Mouse (Mus musculus): ENCODE data around the gene Popdc2.

Popdc2 gene

DNA sequence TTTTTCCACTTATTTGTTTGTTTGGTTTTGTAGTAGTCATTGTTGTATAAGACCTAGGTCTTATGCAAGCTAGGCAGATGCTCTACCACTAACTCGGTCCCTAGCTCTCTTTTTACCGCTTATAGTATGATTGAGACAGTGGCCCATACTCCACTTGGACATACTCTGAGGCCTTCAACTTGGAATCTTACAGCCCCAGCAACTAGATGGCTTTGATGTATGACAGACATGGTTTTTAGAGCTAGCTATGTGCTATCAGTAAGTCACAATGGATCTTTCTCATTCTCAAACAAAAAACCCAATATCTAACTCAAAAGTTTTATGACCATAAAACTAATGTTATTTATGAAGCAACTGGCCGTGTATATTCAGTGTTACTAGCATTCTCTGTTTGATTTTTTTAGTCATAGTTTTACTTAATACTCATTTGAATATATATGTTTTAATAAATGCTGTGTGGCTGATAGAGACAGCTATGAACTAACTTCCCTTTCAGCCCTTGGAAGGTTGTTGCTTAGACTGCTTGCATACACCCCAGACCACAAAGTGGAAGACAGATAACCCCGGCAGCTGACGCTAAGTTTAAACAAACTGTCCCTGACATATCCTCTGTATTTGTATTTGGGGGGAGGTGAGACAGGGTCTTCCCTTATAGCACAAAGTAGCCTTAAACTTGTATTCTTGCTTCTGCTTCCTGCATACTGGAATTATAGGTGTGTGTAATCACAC lies 7.7 kb upstream of the Popdc2 start:
- no peak for DNase-seq (ENCODE audit: inconsistent ontology term)

DNA sequence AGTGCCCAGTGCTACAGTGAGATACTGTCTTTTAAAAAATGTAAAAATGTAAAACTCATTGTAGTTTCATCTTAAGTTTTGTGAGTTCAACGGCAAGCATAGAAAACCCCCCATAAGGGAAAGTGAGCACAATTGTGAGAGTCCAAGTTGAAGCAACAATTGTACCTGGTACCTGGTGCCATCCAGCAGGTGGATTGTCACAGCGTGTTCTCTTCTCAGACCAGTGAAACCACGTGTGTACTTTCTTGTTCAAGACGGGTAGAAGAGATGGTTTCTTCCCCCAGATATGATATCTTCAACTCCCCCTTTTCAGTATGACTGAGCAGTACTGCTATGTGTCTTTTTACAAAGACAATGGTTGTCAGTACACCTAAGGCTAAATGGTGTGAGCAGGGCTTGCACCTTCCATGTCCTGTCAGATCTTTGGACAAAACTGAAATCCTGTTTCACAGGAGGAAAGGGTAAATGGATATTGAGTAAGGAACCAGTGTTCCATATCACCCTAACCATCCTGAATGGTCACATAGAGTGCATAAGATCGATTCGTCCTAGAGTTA lies 3.7 kb upstream of the Popdc2 start:
- no peak for DNase-seq (ENCODE audit: inconsistent ontology term)

DNA sequence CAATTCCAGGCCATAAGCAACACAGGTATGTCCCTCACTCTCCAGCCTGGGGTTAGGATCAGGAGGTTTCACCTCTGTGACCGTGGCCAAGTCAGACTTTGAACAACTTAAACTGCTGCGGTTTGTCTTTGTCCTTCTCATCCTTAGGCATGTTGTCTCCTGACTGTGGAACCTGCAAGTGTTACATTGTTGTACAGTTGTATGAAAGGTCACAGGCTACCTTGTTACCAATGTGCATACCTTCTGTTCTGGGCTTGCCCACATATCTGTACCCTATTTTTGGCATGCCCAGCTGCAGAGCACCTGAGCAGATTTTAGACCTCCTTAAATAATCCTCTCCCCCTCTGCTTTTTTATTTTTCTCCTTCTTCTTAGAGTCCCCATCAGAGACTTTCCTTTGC lies 2.8 kb upstream of the Popdc2 start:
- DNase-seq (ENCODE audit: inconsistent ontology term) = no peak

DNA sequence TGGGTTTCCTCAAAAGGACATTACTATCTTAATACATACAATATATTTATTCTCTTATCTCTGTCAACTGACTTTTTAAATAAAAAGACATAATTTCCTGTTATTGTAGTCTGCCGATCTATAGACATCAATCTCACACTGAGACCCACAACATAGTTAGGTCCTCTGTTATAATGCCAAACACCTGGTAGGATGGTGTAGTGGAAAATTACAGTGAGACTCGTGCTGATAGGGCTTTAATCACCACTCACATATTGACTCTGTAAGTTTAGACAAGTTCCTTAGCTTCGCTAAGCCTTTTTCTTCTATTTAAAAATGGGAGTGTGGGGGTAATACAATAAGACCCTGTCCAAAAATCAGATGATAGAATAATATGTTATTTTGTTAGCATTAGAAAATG lies 2.2 kb upstream of the Popdc2 start:
- DNase-seq (ENCODE audit: inconsistent ontology term) = no peak

DNA sequence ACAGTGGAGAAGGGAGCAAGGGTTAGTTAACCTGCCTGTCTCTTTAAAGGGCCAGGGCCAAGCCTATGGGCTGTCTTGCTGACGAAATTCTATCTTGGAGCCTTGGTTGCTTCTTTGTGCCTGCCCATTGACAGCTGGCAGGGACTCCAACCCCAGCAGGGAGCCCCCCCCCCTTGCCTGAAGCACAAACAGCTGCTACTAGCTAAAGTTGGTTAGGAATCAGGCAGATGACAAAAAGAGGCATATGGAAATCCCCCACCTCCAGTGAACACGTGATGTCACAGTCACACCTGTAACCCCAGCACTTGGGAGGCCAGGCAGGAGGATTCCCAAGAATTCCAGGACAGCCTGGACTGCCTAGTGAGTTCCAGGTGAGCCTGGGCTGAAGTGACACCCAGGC lies 1.7 kb upstream of the Popdc2 start:
- peak; percentile 19 for DNase-seq (ENCODE audit: inconsistent ontology term)

DNA sequence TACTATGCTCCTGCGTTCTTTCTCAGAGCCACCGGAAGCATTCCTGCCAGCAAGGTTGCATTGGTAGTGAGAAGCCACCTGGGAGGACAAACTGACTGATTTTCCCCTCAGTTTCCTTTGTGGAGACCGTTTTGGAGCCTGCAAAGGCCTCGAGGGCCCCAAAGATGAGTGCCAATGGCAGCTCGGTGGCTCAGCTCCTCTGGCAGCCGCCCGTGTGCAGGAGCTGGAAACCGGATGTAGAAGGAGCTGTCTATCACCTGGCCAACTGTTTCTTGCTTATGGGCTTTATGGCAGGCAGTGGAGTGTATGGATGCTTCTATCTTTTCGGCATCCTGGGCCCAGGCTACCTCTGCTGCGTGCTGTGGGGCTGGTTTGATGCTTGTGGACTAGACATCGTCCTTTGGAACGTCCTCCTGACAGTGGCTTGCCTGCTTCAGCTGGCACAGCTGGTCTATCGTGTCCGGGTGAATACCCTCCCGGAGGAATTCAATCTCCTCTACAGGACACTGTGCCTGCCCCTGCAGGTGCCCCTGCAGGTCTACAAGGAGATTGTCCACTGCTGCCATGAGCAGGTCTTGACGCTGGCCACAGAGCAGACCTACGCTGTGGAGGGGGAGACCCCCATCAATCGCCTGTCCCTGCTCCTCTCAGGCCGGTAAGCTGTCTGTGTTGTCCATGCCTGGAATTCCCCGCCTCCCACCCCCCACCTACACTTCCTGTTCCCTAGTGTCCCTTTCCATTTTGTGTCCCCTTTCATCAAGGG lies 665 bp downstream of the Popdc2 start:
- no peak for DNase-seq (ENCODE audit: inconsistent ontology term)

DNA sequence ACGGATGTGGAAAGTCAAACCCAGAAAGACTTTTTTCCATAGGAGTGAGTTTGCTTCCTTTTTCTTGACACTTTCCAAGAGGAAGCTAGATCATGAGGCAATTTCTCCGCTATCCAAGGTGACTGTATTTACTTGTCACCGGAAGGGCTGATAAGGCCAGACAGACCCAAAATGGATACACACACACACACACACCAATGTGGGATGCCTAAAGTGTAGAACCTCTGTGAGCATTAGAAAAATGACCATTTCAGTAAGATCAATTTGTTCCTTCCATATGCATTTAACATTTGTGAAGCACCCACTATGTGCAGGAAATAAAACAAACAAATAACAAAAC lies 1.2 kb downstream of the Popdc2 start:
- no peak for DNase-seq (ENCODE audit: inconsistent ontology term)

DNA sequence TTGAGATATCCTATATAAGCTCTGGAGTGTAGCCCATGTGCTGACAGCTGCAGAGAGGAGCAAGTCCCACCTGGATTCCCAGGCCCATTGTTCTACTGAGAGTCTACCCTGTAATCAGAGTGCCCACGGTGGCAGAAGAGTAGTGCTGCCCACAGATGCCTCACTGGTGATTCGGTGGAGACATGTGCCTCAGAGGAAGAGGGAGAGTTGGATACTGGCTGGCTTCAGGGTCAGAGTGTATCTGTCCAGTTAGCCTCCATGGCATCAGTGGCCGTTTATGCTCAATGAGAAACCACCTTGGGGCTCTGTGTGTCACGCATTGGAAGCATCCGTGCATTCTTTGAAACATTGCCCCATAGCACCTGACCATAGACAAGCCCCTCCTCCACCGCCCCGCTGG lies 1.6 kb downstream of the Popdc2 start:
- no peak for DNase-seq (ENCODE audit: inconsistent ontology term)

DNA sequence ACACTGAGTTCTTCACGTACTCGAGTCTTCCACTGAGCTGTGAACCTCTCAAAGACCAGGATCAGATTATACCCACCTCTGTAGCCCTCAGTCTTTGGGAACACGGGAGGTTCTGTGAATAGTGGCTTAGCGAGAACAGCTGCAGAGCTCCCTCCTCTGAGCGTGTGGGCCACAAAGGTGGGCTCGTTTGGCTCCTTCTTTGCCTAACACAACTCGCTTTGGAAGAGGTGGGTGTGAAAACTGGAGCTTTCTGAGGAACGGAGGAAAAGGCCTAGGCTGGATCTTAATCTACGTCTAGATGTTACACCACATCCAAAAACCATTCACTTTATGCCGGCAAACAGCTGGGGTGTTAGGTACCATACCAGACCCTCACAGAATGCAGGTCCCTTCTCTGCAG lies 3.4 kb downstream of the Popdc2 start:
- DNase-seq (ENCODE audit: inconsistent ontology term) = no peak

DNA sequence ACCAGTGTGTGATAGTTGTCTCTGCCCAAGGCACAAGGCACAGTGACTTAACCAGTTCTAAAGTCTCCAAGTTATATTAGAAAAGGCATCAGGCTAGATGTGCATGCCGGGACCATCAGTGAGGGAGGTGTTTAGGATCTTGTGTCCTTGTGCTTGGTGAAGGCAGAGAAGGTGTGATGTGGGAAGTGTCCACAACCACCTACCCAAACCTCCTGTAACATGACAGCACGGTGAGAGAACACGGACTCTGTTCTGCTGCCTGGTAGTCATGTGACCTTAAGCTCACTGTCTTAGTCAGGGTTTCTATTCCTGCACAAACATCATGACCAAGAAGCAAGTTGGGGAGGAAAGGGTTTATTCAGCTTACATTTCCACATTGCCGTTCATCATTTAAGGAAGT lies 4.2 kb downstream of the Popdc2 start:
- DNase-seq (ENCODE audit: inconsistent ontology term) = no peak

DNA sequence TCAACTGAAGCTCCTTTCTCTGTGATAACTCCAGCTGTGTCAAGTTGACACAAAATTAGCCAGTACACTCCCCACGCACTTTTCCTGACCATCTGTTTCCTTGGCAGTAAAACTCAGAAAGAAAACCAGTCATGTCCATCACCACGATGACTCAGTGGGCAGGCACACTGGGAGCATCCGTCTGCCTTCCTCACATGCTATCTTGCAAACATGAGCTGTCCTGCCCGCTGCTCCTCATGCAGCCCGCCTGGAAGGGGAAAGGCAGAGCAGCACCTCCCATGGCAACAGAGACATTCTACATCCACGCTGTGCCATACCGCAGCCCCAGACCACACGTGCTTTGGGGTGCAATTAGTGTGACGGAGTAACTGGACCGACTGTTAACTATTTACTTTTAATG lies 6.3 kb downstream of the Popdc2 start:
- DNase-seq (ENCODE audit: inconsistent ontology term) = peak; percentile 83

DNA sequence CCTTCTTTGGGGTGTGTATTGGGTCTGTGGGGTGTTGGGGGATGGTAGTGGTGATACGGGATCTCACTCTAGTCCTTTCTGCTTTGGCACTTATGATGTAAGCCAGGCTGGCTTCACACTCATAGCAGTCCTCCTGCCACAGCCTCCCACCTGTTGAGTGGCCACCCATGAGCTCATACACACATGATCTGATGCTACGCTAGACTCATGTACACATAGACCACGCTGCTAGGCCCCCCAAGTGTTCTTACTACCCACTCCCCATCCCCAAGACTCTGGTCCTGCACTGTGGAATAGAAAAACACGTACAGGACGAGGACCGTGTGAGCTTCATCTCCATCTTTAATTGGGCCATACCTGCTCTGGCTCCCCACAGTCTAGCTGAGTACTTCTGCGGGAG lies 7.0 kb downstream of the Popdc2 start:
- no peak for DNase-seq (ENCODE audit: inconsistent ontology term)

DNA sequence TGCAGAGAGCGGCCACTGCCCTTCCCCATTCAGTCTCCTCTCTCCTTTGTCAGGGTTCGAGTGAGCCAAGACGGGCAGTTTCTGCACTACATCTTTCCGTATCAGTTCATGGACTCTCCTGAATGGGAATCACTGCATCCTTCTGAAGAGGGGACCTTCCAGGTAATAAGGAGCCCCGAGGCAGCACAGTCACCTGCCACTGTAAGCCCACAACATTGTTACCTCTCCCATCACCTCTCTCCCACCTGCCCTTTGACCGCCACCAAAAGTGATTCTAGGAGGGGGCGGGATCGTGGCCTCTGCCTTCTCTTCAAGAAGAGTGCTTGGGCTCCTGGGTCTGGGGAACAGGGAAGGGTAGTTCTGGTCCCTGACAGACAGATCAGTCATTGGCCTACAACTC lies 7.4 kb downstream of the Popdc2 start:
- no peak for DNase-seq (ENCODE audit: inconsistent ontology term)

DNA sequence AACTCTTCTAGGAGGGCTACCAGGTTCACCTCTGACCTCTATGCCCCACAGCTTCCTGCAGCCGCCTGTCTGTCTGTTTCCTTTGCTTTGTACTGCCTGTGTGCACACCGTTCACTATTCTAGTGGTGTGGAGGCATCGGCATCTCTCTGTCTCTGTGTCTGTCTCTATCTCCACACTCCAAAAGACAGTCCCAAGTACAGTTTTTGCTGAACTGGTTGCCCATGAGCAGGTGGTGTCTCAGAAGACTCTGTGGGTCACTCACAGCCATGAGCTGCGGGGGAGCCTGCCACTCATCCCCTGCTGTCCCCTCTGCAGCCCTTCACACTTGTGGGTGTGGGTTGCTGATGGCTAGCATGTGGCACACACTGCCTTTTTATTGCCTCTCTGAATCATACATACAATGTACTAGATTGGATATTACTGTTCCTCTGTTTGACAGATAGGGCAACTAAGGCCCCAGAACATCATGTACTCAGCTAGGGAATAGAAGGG lies 8.0 kb downstream of the Popdc2 start:
- no peak for DNase-seq (ENCODE audit: inconsistent ontology term)

DNA sequence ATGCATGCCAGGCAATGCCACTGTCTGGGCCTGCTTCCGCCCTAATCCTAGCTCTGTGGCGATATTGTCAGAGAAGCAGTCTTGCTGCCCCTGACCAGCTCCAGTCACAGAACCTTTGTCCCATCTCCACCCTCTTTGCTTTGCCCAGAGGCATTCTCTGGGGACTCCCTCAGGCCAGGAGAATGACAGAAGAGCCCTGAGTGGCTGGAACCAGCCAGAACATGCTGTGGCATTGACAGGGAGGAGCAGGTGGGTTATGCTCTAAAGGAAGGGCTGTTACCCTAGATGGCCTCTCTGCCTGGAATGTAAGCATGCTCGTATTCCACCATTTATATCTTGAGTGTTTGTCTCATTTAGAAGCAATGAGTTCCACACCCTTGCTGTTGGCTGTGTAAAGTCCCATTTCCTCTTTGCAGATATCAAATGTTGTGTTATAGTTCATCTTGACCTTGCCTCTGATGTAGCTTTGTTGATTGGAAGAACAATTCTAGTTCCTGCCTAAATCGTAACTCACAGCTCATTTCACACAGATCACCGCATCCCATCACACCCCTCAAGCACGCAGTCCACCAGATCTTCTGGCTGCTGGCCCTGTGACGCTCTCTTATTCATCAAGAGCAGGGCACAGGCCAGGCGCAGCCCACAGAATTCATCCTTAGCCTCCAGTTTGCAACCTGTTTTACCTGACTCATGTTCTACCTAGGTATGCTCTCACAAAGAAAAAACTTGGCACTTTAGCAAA lies 8.8 kb downstream of the Popdc2 start:
- DNase-seq (ENCODE audit: inconsistent ontology term) = no peak

DNA sequence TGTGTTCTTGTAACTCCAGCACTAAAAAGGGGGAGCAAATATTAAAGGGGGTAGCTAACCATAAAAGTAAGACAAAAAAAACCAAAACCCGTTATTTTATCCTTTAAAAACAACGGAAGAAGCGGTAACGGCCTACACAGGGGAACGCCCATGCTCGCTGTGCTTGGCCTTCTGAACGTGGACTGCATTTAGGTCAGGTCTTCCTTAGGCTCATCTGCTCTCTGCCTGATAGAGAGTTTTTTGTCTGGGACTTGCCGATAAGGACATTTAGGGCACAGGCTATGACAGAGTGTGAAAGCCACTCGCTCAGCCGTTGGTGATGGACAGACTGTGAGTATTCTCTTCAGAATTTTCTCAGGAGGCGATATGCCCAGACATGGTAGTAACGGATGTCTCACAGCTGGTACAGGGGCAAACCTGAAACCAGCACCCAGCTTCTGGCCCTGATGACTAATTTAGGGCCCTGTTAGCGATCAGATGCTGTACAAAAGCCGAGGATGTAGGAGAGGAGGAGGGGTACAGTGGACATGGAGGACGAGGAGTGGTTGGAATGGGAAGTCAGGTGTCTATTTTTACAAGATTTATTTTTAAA lies 9.8 kb downstream of the Popdc2 start:
- DNase-seq (ENCODE audit: inconsistent ontology term) = no peak

DNA sequence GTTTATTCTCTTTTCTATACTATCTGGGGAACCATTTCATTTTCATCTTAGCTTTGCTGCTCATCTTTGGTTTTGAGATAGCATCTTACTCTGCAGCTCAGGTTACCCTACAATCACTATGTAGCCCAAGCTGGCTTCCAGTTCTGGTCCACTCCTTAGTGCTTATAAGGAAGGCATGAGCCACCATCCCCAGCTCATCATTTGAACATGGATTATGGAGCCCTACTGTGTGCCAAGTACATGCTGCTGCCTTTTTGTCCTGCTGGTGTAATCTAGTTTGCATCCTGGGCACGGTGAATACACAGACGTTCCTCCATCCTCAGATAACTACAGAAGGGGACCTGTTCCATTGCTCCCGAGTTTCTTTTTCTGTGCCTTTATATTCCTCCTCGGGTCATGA lies 10.9 kb downstream of the Popdc2 start:
- no peak for DNase-seq (ENCODE audit: inconsistent ontology term)

DNA sequence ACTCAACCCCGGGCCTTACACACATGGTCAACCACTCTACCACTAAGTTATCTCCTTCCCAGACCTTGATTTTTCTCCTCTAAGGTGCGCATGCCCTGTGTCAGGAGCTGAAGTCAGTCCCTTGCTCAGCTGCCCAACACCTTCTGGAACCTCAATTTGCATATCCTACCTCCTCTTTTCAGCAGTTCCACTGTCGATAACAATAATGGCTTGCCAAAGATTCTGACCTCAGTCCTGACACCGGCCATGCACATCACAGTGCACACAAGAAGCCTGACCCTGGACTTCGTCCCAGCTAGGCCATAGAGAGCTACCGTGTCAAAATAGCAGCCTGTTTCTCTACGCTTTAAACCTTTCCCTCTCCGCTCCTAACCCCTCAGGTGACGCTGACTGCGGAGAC lies 11.4 kb downstream of the Popdc2 start:
- DNase-seq (ENCODE audit: inconsistent ontology term) = no peak

DNA sequence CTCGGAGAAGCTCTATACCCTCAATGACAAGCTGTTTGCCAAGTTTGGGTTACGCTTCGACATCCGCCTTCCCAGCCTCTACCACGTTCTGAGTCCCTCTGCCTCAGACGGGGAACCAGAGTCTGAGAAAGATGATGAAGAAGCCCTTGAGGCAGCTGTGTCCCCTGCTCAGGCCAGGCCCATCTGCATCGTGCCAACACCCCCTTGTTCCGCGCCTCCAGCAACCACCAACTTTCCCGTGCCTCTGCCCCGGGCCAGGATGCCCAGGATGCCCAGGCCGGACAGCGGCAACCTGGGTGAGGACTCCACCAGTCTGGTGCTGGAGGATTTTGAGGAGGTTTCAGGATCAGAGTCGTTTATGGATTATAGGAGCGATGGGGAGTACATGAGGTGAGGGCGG lies 11.9 kb downstream of the Popdc2 start:
- no peak for DNase-seq (ENCODE audit: inconsistent ontology term)

DNA sequence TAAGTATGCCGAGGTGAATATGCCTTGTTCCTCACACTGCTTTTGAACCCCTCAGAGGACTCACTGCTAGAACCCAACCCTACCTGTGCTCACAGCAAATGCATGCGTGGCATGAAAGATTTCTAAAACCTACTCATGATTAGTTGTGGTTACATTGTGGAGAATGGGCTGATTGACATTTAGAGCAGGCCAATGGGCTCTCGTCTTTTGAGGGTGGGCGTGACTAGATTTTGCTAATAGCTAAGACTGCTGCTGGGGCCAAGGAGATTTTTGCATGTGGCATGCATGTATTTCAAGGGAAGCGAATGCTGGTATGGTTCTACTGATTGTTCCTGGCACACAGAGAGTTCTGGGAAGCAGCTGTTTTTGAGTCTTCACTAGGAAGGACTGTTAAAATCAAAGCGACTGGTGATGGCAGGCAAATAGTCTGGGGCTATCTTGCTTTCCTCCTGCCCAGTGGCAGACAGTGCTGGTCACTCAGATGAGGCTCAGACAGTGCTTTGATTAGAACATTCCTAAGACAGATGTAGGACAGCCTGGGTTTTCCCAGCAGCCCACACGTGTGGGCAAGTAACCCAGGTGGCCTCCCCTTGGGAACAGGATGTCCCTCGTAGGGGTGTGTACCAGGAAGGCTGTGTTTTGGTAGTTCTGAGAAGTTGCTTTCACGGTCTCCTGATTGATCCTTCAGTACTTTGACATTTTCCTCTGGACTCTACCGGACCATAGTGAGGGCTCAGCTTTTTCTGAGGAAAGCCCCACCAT lies 12.6 kb downstream of the Popdc2 start:
- DNase-seq (ENCODE audit: inconsistent ontology term) = no peak

DNA sequence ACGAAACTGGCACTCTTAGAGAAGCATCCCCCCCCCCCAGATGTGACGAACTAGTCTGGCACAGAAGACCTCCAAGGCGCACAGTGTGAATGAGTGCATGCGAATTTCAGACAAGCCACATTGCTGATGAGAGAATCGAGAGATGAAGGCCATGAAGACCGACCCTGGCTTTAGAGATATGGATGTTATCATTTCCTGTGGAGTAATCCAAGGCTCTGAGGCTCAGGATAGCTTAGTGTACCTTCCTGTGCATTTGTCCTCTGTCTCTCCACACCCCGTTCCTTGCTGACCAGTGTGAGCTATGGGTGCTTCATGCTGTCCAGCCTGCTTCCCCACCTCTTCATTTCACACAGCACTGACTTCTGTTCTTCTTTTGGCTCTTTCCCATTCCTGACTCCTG lies 13.2 kb downstream of the Popdc2 start:
- DNase-seq (ENCODE audit: inconsistent ontology term) = no peak

All from Muller cell, postnatal 12 days (primary cell).